Mouse (Mus musculus) lung, postnatal 0 days (tissue): Measurements from ENCODE around the gene Creb3. TPM values are rescaled to one million over a fixed set of nuclear protein-coding genes. Genes with fewer than 3 reads are reported as not detected.

ENCODE experiments used
- ATAC-seq: fragments of 200-750 bp; cut with Nextera tagmentation; 2 replicates; pipeline ENCODE4 v1.8.0; 2017; ENCODE audit warnings: moderate library complexity
- DNase-seq: peaks from one replicate; pipeline ENCODE4 v3.0.0-alpha.2; 2016; ENCODE audit warnings: low spot score
- H3K27ac ChIP-seq: fragments of 300-500 bp; sonication (generic); 2 replicates; pipeline ENCODE4 v1.5.1; 2014; ENCODE audit warnings: antibody characterized with exemption, mild to moderate bottlenecking, low read length, mixed read lengths
- H3K27me3 ChIP-seq: fragments of 300-500 bp; sonication (generic); replicated peaks from 2 replicates; pipeline ENCODE4 v1.6.1; 2014; ENCODE audit warnings: low read length, mixed read lengths; ENCODE audit not compliant: insufficient read depth
- H3K36me3 ChIP-seq: fragments of 300-500 bp; sonication (generic); 2 replicates; pipeline ENCODE4 v1.6.1; 2014; ENCODE audit warnings: low read length, mixed read lengths; ENCODE audit not compliant: insufficient read depth
- H3K4me1 ChIP-seq: fragments of 300-500 bp; sonication (generic); 2 replicates; pipeline ENCODE4 v1.6.1; 2014; ENCODE audit warnings: antibody characterized with exemption, low read depth, low read length, mixed read lengths; ENCODE audit not compliant: insufficient read depth
- H3K4me2 ChIP-seq: fragments of 300-500 bp; sonication (generic); replicated peaks from 2 replicates; pipeline ENCODE4 v1.6.1; 2014; ENCODE audit warnings: low read depth, mild to moderate bottlenecking, low read length, moderate library complexity, mixed read lengths
- H3K4me3 ChIP-seq: fragments of 300-500 bp; sonication (generic); 2 replicates; pipeline ENCODE4 v1.5.1; 2014; ENCODE audit warnings: low read depth, low read length
- H3K9ac ChIP-seq: fragments of 300-500 bp; sonication (generic); replicated peaks from 2 replicates; pipeline ENCODE4 v1.6.1; 2014; ENCODE audit warnings: low read depth, mild to moderate bottlenecking
- H3K9me3 ChIP-seq: fragments of 300-500 bp; sonication (generic); 2 replicates; pipeline ENCODE4 v1.6.1; 2016; ENCODE audit warnings: low read length, mixed read lengths
- CTCF ChIP-seq: IDR thresholded peaks from 2 replicates; pipeline ENCODE4 v1.5.1; 2016; ENCODE audit warnings: antibody characterized with exemption, mild to moderate bottlenecking
- EP300 ChIP-seq: IDR thresholded peaks from 2 replicates; pipeline ENCODE4 v1.6.1; 2016; ENCODE audit warnings: antibody characterized with exemption, mild to moderate bottlenecking, control low read depth
- WGBS: fragments of 180-500 bp; shearing (Covaris S2); extraction: QIAGEN DNeasy Blood & Tissue Kit; methylation state at CpG from one replicate; pipeline ENCODE4 v1.1.7; 2014; 5-methylcytosine and 5-hydroxymethylcytosine counted together
- polyA plus RNA-seq: library from polyadenylated mRNA; unstranded; fragments of >200 nt; fragmentation: Nextera tagmentation; extraction: Ambion mirVana; gene quantifications from 2 replicates; pipeline ENCODE4 v1.2.1, GENCODE M21; 2015

The Creb3 gene
- polyA plus RNA-seq, 1 experiment from 2014 or later, result 126 TPM

DNA sequence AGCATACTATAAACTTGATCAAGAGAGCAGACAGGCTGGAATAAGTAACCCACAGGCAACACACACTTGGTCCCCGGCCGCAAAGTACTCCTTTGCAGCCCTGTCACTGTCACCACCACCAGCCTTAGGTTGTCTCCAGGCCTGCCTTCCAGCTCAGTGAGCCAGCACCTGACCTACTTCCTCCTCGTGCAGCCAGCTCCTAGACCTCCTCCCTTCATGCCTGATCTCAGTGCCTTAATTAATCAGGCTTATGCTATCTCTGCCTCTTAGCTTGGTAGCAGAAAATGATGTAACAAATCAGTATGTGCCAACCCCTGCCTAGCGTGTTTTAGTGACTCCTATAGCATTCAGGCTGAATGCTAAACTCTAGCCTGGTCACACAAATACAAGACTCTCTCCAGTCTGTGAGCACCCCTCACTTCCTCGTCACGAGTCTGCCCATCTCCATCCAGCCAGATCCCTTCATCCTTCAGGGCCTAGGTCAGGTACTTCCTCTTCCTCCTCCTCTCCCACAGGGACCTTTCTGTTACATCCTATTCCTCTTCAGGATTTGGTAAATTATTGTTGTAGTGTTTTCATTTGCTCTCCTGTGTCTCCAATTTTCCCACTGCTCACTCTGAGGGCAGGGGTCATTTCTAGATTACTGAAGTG is 9.4 kb downstream of the Creb3 start:
- no peak overlapping the region for H3K4me3 ChIP-seq
- TF ChIP-seq CTCF, result no peak
- TF ChIP-seq EP300, result no peak
- ATAC-seq (no peak), DNase-seq (no peak)
- peaks cover 4% of the 10 kb centered on the region; the same call in 1 of the 2 replicates for H3K4me1 ChIP-seq
- peaks cover 41% of the 10 kb centered on the region for H3K36me3 ChIP-seq
- no peaks in the 10 kb centered on the region for H3K27me3 ChIP-seq
- H3K9me3 ChIP-seq, result no peaks in the 10 kb centered on the region
- 65% methylated on average over 6 of the region's 6 CpGs for WGBS
- no peak overlapping the region for H3K9ac ChIP-seq
- no peak overlapping the region for H3K27ac ChIP-seq
- H3K4me2 ChIP-seq, result no peak overlapping the region

DNA sequence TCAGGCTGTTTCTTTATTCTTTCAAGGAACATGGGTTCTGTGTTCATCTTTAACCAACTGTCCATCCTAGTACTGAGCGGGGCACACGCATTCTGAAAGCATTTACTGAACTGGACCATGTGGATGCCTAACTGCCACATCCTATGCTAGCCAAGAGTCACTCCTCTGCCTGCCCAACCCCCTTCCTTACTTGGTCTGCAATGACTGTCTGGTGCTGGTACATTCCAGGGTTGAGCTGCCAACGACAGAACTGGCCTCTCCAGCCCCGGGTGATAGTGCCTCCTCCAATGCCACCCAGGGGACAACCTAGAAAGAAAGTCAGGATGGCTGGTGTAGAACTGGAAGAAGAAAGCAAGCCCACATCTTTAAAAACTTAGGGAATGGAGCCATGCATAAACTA is 11.4 kb downstream of the Creb3 start:
- ATAC-seq, result no peak
- no peak overlapping the region for H3K27ac ChIP-seq
- H3K9me3 ChIP-seq, result no peaks in the 10 kb centered on the region
- TF ChIP-seq EP300, result no peak
- TF ChIP-seq CTCF, result no peak
- peaks cover 22% of the 10 kb centered on the region for H3K36me3 ChIP-seq
- H3K4me1 ChIP-seq, result peaks cover 17% of the 10 kb centered on the region; the same call in 1 of the 2 replicates
- no peak overlapping the region for H3K4me3 ChIP-seq
- H3K4me2 ChIP-seq, result no peak overlapping the region
- DNase-seq, result no peak
- H3K9ac ChIP-seq, result no peak overlapping the region
- no peaks in the 10 kb centered on the region for H3K27me3 ChIP-seq
- 90% methylated on average over 4 of the region's 4 CpGs for WGBS

DNA sequence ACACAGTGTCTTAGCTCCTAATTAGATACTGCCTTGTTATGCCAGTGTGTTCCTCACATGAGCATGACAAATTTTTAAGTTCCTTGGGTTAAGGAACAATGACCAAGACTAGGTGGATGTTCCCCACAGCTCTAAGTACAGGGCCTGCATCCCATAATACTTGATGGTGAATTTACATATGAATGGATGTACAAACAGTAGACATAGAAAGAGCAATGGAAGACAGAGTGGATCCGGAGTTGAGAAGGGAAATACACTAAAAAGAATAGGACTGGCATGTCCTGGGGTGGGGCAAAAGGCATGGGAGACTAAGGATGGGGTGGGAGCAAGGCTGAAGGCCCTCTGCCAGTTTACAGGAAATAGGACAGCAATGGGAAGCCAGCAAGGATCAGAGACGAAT is 13.2 kb downstream of the Creb3 start:
- TF ChIP-seq EP300 (no peak), CTCF (no peak)
- Histone ChIP-seq H3K9me3 (no peaks in the 10 kb centered on the region), H3K4me2 (no peak overlapping the region), H3K27ac (no peak overlapping the region), H3K36me3 (peaks cover 22% of the 10 kb centered on the region), H3K4me1 (peaks cover 23% of the 10 kb centered on the region; the same call in 1 of the 2 replicates), H3K4me3 (no peak overlapping the region), H3K27me3 (no peaks in the 10 kb centered on the region), H3K9ac (no peak overlapping the region)
- DNase-seq (no peak), ATAC-seq (no peak)
- WGBS, result 65% methylated on average over 2 of the region's 2 CpGs

DNA sequence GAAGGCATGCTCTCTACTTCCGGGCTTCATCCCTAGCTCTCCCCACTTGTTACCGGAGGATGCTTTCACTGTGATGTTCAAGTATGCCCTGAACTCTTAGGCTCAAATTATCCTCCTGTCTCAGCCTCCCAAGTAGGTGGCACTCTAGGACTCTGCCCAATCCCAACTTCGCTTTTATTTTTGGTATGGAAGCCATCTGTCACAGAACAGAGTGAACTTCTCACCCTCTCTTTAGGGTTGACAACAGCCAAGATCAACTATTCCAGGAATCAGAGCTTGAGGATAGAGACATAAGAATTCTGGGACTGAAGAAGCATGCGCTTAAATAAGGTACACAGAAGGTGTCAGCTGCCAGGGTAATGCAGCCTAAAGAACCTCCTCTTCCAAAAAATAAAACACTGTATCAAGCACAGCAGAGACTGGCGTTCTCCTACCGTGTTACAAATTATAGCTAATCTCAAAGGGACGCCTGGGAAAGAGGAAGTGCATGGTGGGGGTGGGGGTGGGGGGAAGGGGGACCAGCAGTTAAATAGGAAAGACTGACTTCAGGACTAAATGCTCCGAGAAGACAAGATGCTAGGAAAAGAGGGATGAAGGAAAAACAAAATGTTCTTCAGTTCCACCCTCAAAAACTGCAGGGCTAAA is 15.2 kb downstream of the Creb3 start:
- Histone ChIP-seq H3K9ac (peak overlapping the region; percentile 75), H3K4me3 (peak overlapping the region; percentile 83), H3K4me2 (peak overlapping the region; percentile 88), H3K9me3 (no peaks in the 10 kb centered on the region), H3K27me3 (no peaks in the 10 kb centered on the region), H3K4me1 (peaks cover 23% of the 10 kb centered on the region; the same call in 1 of the 2 replicates), H3K27ac (no peak overlapping the region), H3K36me3 (peaks cover 18% of the 10 kb centered on the region)
- DNase-seq (no peak), ATAC-seq (no peak)
- 34% methylated on average over 8 of the region's 8 CpGs for WGBS
- no peak for TF ChIP-seq EP300
- no peak for TF ChIP-seq CTCF

DNA sequence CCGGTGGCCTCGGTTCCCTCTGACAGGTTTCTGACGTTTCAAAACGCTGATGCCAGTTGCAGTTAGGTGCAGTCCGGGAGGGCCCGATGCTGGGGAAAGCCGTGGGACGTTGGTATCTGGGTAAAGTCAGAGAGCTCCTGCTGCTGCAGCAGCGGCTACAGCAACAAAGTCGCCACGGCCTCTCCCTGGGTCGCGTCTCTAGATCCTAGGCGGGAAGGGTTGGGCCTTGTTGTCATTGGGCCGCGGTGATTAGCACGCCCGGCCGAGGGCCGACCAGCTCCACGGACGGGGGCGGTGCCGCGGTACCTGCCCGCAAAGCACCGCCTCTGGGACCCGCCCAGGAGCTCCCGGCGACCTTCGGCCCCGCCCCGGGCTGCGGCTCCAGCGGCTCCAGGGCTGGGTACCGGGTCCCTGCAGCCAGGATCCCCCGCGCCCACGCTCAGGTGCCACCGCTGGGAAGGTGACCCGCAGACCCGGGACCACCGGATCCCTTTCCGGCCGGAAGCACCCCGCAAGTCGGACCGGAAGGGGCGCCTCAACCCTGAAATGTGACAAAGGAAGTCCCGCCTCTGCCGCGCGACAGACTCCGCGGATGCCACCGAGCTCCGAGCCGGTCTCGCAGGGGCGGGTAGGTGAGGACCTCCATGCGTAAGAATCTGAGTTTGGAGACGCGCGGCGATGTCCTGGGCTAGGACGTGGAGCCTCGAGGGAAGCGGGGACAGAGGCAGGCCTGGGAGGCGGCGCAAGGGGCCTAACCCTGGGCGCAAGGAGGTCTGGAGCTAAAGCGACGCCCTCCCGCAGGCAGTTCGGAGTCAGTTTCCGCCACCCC is 16.5 kb downstream of the Creb3 start, which contains the start of the genes Rgp1 and Gba2:
Gene Rgp1, plus strand, starts transcription at position 340 of the 829 bp plus-strand sequence.
Gene Gba2, minus strand, starts transcription at position 498 of the 829 bp plus-strand sequence.
- ATAC-seq (peak; percentile 98), DNase-seq (peak; percentile 96)
- no peak for TF ChIP-seq EP300
- TF ChIP-seq CTCF, result peak; percentile 32
- peak within 1 kb of the TSS; percentile 83 for H3K4me3 ChIP-seq
- H3K27ac ChIP-seq, result peak within 1 kb of the TSS; percentile 83
- H3K36me3 ChIP-seq, result peaks cover 22% of the 10 kb centered on the region; the same call in 1 of the 2 replicates
- peak within 1 kb of the TSS; percentile 75 for H3K9ac ChIP-seq
- no peaks in the 10 kb centered on the region for H3K9me3 ChIP-seq
- H3K27me3 ChIP-seq, result no peaks in the 10 kb centered on the region
- H3K4me1 ChIP-seq, result peaks cover 23% of the 10 kb centered on the region; the same call in 1 of the 2 replicates
- peak within 1 kb of the TSS; percentile 88 for H3K4me2 ChIP-seq
- WGBS, result under 1% methylated on average over 74 of the region's 76 CpGs

DNA sequence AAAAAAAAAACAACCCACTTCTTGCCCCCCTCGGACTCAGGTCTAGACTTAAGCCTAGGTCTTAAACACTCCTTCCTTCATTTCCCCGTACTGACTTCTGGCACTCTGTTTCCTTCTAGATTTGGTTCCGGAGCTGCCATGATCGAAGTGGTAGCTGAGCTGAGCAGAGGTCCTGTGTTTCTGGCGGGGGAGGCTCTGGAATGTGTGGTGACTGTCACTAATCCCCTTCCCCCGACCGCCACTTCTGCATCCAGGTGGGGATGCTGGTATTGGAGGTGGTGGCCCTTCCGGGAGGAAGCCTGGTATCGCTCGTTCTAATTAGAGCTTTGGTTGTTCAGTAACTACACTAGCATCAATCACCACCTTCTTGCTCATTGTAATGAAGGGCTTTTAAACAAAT is 17.1 kb downstream of the Creb3 start:
- peak overlapping the region; percentile 83 for H3K4me3 ChIP-seq
- H3K27ac ChIP-seq, result peak overlapping the region; percentile 83; the same call in 1 of the 2 replicates
- H3K9ac ChIP-seq, result peak overlapping the region; percentile 75
- no peaks in the 10 kb centered on the region for H3K9me3 ChIP-seq
- 3% methylated on average over 10 of the region's 10 CpGs for WGBS
- ATAC-seq (no peak), DNase-seq (no peak)
- H3K4me2 ChIP-seq, result peak overlapping the region; percentile 88
- peaks cover 28% of the 10 kb centered on the region; the same call in 1 of the 2 replicates for H3K36me3 ChIP-seq
- H3K4me1 ChIP-seq, result peaks cover 23% of the 10 kb centered on the region; the same call in 1 of the 2 replicates
- H3K27me3 ChIP-seq, result no peaks in the 10 kb centered on the region
- no peak for TF ChIP-seq EP300
- TF ChIP-seq CTCF, result no peak
